Mouse (Mus musculus): ENCODE measurements at regions not wholly inside any gene's neighbourhood (a gene's known extent, or its start where the extent isn't known, plus 50 kb on each side); places are given as distances from the start of the nearest gene placed in this dataset.

DNA sequence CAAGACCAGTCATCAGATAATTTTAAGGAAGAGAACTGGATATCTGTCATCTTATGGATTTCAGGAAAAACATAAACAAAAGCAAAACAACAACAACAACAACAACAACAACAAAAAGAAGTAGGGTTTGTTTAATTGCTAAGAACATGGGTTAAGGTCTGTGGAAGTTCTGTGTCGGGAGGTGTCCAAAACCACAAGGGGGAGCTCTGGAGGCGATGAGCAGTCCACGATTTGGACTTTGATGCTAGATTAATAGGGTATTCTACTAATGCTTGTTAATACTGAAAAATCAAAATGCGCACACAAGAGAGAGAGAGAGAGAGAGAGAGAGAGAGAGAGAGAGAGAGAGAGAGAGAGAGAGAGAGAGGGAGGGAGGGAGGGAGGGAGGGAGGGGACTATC is 692.0 kb upstream of the Car10 start:
- no peak overlapping the region for H3K27ac ChIP-seq (ENCODE audit: insufficient read depth, low read length)
- H3K4me1 ChIP-seq (ENCODE audit: control insufficient read depth, insufficient read depth, low read length): no peaks in the 10 kb centered on the region
- no peak overlapping the region for H3K4me3 ChIP-seq (ENCODE audit: low read depth, low read length)
- no peaks in the 10 kb centered on the region for H3K36me3 ChIP-seq (ENCODE audit: control insufficient read depth, insufficient read depth, low read length, poor library complexity, severe bottlenecking)
- no peaks in the 10 kb centered on the region for H3K9me3 ChIP-seq (replicated peaks; ENCODE audit: control insufficient read depth, insufficient read depth, low read length, poor library complexity, severe bottlenecking)
- TF ChIP-seq CTCF (IDR thresholded peaks at IDR 0.05; ENCODE audit: low read depth, low read length) (peak; percentile 41), EP300 (IDR thresholded peaks at IDR 0.05; ENCODE audit: insufficient read depth, low read depth, low read length) (no peak), POLR2A (IDR thresholded peaks at IDR 0.05; ENCODE audit: insufficient read depth, low read length) (no peak)
- no peak overlapping the region for H3K9ac ChIP-seq (ENCODE audit: low read depth, poor library complexity, severe bottlenecking)
- H3K27me3 ChIP-seq (ENCODE audit: control insufficient read depth, insufficient read depth, low read length, poor library complexity, severe bottlenecking): no peaks in the 10 kb centered on the region

DNA sequence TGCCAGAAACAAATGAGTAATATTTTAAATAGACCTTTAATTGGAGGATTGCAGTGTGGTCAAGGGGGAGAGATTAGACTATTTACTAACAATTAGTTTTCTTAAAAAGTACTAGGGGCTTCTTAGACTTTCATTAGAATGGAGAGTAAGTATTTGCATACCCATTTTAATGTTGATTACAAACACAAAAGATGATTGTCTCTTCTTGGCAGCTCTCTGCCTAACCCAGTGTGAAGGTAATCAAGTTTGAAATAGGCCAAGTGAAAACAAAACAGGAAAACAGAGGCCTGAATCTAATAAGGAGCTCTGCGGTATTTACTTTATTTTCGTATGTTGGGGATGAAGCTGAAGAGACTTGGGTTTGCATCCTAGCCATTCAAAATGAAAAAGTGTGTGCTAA is 646.5 kb upstream of the Car10 start:
- TF ChIP-seq EP300 (IDR thresholded peaks at IDR 0.05; ENCODE audit: insufficient read depth, low read depth, low read length): no peak
- TF ChIP-seq POLR2A (IDR thresholded peaks at IDR 0.05; ENCODE audit: insufficient read depth, low read length): no peak
- TF ChIP-seq CTCF (IDR thresholded peaks at IDR 0.05; ENCODE audit: low read depth, low read length): no peak
- Histone ChIP-seq H3K9me3 (replicated peaks; ENCODE audit: control insufficient read depth, insufficient read depth, low read length, poor library complexity, severe bottlenecking) (no peaks in the 10 kb centered on the region), H3K27ac (ENCODE audit: insufficient read depth, low read length) (no peak overlapping the region), H3K4me1 (ENCODE audit: control insufficient read depth, insufficient read depth, low read length) (no peaks in the 10 kb centered on the region), H3K36me3 (ENCODE audit: control insufficient read depth, insufficient read depth, low read length, poor library complexity, severe bottlenecking) (no peaks in the 10 kb centered on the region), H3K9ac (ENCODE audit: low read depth, poor library complexity, severe bottlenecking) (no peak overlapping the region), H3K4me3 (ENCODE audit: low read depth, low read length) (no peak overlapping the region), H3K27me3 (ENCODE audit: control insufficient read depth, insufficient read depth, low read length, poor library complexity, severe bottlenecking) (no peaks in the 10 kb centered on the region)

DNA sequence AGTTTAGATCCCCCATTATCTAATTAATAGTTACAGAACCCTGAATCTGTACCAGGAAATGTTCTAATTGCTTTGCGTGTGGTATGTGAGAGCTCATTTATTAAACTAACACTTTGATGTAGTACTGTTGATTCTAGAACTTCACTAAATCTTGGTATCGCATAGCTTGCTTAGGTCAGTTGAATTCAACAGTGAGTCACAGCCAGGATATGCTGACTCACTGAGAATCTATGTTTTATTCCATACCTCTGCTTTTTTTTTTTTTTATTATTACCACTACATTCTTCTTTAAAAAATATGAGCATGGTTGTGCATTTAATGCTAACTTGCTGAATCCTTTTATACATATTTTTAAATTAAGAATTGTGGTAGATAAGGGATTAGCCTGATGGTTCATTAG is 602.5 kb upstream of the Car10 start:
- TF ChIP-seq POLR2A (IDR thresholded peaks at IDR 0.05; ENCODE audit: insufficient read depth, low read length) (no peak), CTCF (IDR thresholded peaks at IDR 0.05; ENCODE audit: low read depth, low read length) (no peak), EP300 (IDR thresholded peaks at IDR 0.05; ENCODE audit: insufficient read depth, low read depth, low read length) (no peak)
- no peak overlapping the region for H3K4me3 ChIP-seq (ENCODE audit: low read depth, low read length)
- H3K36me3 ChIP-seq (ENCODE audit: control insufficient read depth, insufficient read depth, low read length, poor library complexity, severe bottlenecking): no peaks in the 10 kb centered on the region
- no peaks in the 10 kb centered on the region for H3K4me1 ChIP-seq (ENCODE audit: control insufficient read depth, insufficient read depth, low read length)
- no peak overlapping the region for H3K9ac ChIP-seq (ENCODE audit: low read depth, poor library complexity, severe bottlenecking)
- no peak overlapping the region for H3K27ac ChIP-seq (ENCODE audit: insufficient read depth, low read length)
- H3K27me3 ChIP-seq (ENCODE audit: control insufficient read depth, insufficient read depth, low read length, poor library complexity, severe bottlenecking): no peaks in the 10 kb centered on the region
- no peaks in the 10 kb centered on the region for H3K9me3 ChIP-seq (replicated peaks; ENCODE audit: control insufficient read depth, insufficient read depth, low read length, poor library complexity, severe bottlenecking)

Measured in ES-Bruce4 (cell line).